Mouse (Mus musculus): ENCODE measurements around the gene Naa25.

DNA sequence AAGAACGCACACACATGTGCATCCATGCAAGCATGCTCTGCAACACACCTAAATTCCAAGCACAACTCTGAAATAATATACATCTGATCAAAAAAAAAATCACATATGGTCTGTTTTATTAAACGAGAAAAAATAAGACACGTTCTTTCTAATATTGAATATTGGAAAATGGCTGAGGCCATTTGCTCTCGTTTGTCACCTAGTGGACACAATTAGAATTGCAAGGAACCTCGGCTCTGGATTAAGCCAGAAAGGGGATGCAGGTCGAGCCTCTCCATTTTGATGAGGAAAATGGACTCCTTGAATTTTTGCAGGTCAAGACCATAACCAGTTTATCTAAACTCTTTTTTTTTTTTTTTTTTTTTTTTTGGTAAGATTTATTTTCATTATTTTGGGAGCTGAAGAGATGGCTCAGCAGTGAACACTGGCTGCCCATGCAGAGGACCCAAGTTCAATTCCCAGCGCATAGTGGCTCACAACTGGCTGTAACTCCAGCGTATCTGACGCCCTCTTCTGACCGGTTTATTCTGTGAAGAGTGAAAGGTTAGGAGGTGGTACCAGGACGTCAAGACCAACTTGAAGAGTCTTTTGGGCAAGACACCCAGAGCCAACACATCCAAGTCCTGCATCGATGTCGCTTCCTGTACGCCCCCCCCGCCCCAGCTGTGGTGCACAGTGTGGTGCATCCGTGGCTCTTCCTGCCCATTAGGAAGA is 4.9 kb upstream of the Naa25 start:
- peak; percentile 43 for TF ChIP-seq CTCF (IDR thresholded peaks at IDR 0.05; ENCODE audit: insufficient read depth, low read length)
- TF ChIP-seq POLR2A (IDR thresholded peaks at IDR 0.05; ENCODE audit: borderline replicate concordance, extremely low read depth, low read depth, low read length), result no peak

All from lung, adult 2 months (tissue).